Mouse (Mus musculus): ENCODE data around the gene Slc29a4. TPM values are rescaled to one million over a fixed set of nuclear protein-coding genes. Genes with fewer than 3 reads are reported as not detected.

The Slc29a4 gene
- total RNA-seq, 2 experiments from 2014 or later = 52.4 to 60.0 TPM

GRCm38 (mm10) chr5:142694627-142695340, 2.5 kb downstream of the Slc29a4 start:
- peak in 1 of 2 experiments; percentile 42 for DNase-seq (ENCODE audit: extremely low spot score in 1 of 2, low spot score in 1 of 2)

GRCm38 (mm10) chr5:142696258-142696657, 3.9 kb downstream of the Slc29a4 start:
- no peak for DNase-seq (ENCODE audit: extremely low spot score in 1 of 2, low spot score in 1 of 2)

GRCm38 (mm10) chr5:142696865-142697264, 4.6 kb downstream of the Slc29a4 start:
- DNase-seq (ENCODE audit: extremely low spot score in 1 of 2, low spot score in 1 of 2) = no peak

DNA sequence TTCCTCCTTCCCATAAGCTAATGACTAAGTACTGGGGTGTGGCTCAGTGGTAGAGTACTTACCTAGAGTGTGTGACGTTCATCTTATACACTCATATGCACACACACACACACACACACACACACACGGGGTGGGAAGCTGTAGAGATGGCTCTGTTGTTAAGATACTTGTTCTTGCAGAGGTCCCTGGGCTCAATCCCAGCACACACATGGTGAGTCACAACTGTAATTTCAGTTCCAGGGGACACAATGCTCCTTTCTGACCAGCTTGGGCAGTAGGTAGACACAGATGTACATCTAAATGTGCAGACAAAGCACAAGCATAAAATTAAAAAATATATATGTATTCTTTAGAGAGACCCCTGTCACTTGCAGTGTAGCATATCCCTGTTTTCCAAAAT, 5.4 kb downstream of the Slc29a4 start:
- DNase-seq (ENCODE audit: extremely low spot score in 1 of 2, low spot score in 1 of 2) = no peak

- no peak for DNase-seq (ENCODE audit: extremely low spot score in 1 of 2, low spot score in 1 of 2)
Observed at GRCm38 (mm10) chr5:142700842-142701589, 8.7 kb downstream of the Slc29a4 start.

DNA sequence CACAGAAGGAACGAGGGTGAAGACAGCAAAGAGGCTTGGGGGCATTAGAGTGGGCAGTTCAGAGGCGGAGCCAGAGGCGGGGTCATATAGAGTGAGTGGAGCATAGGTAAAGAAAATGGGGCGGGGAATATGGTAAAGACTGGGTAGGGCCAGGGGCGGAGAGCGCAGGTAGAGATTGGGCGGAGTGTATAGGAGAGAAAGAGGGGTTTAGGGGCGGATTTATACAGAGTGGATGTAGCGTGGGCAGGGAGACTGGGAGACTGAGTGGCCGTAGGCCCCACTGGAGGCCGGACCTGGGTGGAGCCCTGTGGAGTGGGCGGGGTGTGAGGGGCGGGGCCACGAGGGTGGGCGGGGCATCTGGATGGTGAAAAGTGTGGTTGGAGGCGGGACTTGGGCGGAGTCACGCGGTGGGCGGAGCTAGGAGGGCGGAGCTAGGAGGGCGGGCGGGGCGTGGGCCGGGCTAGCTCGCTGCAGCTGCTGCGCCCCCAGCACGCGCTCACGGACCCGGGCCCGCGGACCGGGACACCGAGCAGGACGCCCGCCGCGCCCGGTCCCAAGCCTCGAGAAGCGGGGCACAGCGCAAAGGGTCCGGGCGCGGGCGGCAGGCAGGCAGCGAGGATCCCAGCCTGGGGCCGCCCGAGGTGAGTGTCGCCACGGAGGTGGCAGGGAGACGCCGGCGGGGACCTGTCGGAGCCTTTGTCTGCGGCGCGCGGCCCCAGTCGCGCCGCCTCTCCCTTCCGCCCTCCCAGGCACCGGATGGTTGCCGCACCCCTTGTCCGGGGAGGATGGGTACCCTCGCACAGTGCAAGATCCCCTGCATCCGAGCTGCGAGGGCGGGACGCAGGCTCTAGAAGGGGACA, 9.6 kb downstream of the Slc29a4 start:
- peak; percentile 48 to 50 for DNase-seq (ENCODE audit: extremely low spot score in 1 of 2, low spot score in 1 of 2)

- DNase-seq (ENCODE audit: extremely low spot score in 1 of 2, low spot score in 1 of 2) = no peak
Observed at GRCm38 (mm10) chr5:142702511-142703138, 10.3 kb downstream of the Slc29a4 start.

GRCm38 (mm10) chr5:142703569-142703968, 11.3 kb downstream of the Slc29a4 start:
- DNase-seq (ENCODE audit: extremely low spot score in 1 of 2, low spot score in 1 of 2) = peak; percentile 36 to 63

- DNase-seq (ENCODE audit: extremely low spot score in 1 of 2, low spot score in 1 of 2) = no peak
Observed at GRCm38 (mm10) chr5:142707709-142708108, 15.4 kb downstream of the Slc29a4 start.

DNA sequence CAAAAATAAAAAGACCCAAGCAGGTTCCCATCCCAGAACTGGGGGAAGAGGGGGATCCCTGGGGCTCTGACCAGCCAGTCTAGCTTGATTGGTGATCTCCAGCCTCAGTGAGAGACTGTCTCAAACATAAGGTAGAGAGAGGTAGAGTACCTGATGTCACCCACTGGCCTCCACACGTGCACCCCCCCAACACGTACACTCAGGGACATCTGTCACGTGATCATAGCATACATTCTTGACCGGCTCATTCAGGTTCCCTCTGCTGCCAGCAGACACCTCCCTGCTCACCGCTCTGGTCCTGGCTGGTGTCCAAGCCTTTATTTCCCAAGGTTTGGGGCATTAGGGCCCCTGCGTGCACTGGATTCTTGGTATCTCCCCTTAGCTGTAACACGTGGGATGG, 17.1 kb downstream of the Slc29a4 start:
- DNase-seq (ENCODE audit: extremely low spot score in 1 of 2, low spot score in 1 of 2) = no peak

DNA sequence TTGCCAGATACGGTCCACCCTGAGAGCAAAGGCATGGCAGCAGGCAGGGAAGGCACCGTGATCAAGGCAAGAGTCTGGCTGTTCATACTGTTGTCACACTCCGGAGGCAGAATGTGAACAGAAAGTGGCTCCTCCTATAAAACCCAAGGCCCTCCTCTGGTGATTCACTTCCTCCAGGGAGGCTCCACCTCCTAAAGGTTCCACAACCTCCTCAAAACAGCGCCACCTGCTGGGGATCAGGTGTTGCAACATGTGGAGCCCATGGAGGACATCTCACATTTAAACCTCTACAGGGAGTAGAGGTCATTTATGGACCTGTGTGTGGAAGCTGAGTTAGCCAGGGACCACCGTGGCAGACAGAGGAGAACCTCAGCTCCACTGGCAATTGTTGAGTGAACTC, 20.1 kb downstream of the Slc29a4 start:
- no peak for DNase-seq (ENCODE audit: extremely low spot score in 1 of 2, low spot score in 1 of 2)

DNA sequence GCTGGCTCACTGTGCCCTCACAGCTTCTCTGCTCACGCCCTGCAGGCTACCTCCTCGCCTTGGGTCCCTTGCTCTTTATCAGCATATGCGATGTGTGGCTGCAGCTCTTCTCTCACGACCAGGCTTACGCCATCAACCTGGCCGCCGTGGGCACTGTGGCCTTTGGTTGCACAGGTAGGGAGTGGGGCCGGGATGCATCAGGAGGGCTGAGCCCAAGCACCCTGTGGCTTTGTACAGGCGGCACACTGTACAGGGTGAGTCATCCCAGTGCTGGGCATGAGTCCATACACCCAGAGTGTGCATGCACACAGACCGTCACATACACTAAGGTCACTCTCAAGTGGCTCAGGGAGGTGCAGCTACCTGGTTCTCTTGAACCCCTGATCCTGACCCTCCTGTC, 21.7 kb downstream of the Slc29a4 start:
- DNase-seq (ENCODE audit: extremely low spot score in 1 of 2, low spot score in 1 of 2) = no peak

GRCm38 (mm10) chr5:142715059-142715458, 22.7 kb downstream of the Slc29a4 start:
- no peak for DNase-seq (ENCODE audit: extremely low spot score in 1 of 2, low spot score in 1 of 2)

DNA sequence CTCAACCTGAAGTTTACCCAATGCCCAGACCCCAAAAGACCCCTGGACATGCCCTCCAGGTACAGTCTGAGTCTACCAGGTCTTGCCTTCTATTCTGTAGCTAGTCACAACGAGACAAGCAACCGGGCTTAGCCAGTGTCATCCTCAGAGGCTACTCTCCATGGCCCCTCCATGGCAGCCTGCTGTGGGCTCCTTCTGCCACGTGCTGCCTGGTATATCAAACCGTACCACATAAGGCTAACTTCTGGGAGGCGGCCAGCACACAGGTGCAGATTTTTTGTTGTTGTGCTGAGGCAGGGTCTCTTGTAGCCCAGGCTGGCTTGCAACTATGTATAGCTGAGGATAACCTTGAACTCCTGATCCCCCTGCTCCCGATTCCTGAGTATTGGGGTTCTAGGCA, 23.7 kb downstream of the Slc29a4 start:
- DNase-seq (ENCODE audit: extremely low spot score in 1 of 2, low spot score in 1 of 2) = no peak

GRCm38 (mm10) chr5:142718037-142718436, 25.7 kb downstream of the Slc29a4 start:
- DNase-seq (ENCODE audit: extremely low spot score in 1 of 2, low spot score in 1 of 2) = peak; percentile 85 to 98

DNA sequence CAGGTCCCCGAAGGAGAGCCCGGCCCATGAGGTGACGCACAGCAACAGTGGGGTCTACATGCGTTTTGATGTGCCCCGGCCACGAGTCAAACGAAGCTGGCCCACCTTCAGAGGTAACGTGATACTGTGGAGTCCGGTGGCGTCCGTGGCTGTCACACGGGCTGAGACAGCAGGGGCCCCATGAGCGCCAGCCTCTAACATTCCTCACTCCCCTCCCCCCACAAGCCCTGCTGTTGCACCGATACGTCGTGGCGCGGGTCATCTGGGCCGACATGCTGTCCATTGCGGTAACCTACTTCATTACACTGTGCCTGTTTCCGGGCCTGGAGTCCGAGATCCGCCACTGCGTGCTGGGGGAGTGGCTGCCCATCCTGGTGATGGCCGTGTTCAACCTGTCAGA, 26.2 kb downstream of the Slc29a4 start:
- DNase-seq (ENCODE audit: extremely low spot score in 1 of 2, low spot score in 1 of 2) = no peak

GRCm38 (mm10) chr5:142719897-142720296, 27.6 kb downstream of the Slc29a4 start:
- DNase-seq (ENCODE audit: extremely low spot score in 1 of 2, low spot score in 1 of 2) = no peak

GRCm38 (mm10) chr5:142723520-142724133, 31.3 kb downstream of the Slc29a4 start:
- DNase-seq (ENCODE audit: extremely low spot score in 1 of 2, low spot score in 1 of 2) = peak in 1 of 2 experiments; percentile 72

GRCm38 (mm10) chr5:142724265-142724664, 32.0 kb downstream of the Slc29a4 start:
- DNase-seq (ENCODE audit: extremely low spot score in 1 of 2, low spot score in 1 of 2) = no peak

DNA sequence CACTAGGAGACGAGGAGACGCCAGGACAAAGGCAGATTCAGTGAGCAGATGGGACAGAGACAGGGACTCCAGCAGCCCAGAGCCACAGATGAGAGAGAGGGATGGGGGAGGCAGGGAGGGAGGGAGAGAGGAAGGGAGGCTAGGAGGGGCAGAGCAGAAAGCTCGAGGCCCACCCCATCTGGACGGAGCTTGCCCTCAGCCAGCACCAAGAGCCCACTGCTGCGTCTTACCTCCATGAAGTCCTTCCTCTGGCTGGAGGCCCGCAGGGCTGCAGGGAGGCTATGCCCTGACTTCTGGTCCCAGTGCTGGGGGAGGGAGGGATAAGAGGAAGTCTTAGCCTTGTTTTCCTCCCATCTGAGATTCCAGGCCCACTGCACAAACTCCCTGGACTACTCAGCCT, 34.4 kb downstream of the Slc29a4 start:
- DNase-seq (ENCODE audit: extremely low spot score in 1 of 2, low spot score in 1 of 2) = no peak

Measured in layer of hippocampus, postnatal 25 days (tissue).